Mouse (Mus musculus) midbrain, embryonic 10.5 days (tissue): ENCODE data around the gene Teddm1a. TPM values are rescaled to one million over a fixed set of nuclear protein-coding genes. Genes with fewer than 3 reads are reported as not detected.
A peak's percentile ranks its signal among the peaks of the same experiment; 100 is the strongest.

Experiments used
- DNase-seq: peaks from one replicate; pipeline ENCODE4 v3.0.0-alpha.2; 2017; ENCODE audit warnings: low spot score
- H3K27ac ChIP-seq: fragments of 300-500 bp; sonication (generic); replicated peaks from 2 replicates; pipeline ENCODE4 v1.5.1; 2016; ENCODE audit warnings: mild to moderate bottlenecking
- H3K27me3 ChIP-seq: fragments of 300-500 bp; sonication (generic); 2 replicates; pipeline ENCODE4 v1.6.1; 2016; ENCODE audit warnings: low read depth, mild to moderate bottlenecking; ENCODE audit not compliant: poor library complexity, severe bottlenecking
- H3K36me3 ChIP-seq: fragments of 300-500 bp; sonication (generic); 2 replicates; pipeline ENCODE4 v1.6.1; 2016; ENCODE audit warnings: mild to moderate bottlenecking, moderate library complexity
- H3K4me1 ChIP-seq: fragments of 300-500 bp; sonication (generic); 2 replicates; pipeline ENCODE4 v1.6.1; 2016
- H3K4me3 ChIP-seq: fragments of 300-500 bp; sonication (generic); 2 replicates; pipeline ENCODE4 v1.5.1; 2016; ENCODE audit warnings: mild to moderate bottlenecking, moderate library complexity
- H3K9me3 ChIP-seq: fragments of 300-500 bp; sonication (generic); replicated peaks from 2 replicates; pipeline ENCODE4 v1.6.1; 2016; ENCODE audit warnings: mild to moderate bottlenecking
- WGBS: fragments of 180-500 bp; shearing (Covaris S2); methylation state at CpG from one replicate; pipeline ENCODE4 v1.1.7; 2016; 5-methylcytosine and 5-hydroxymethylcytosine counted together
- polyA plus RNA-seq: library from polyadenylated mRNA; unstranded; fragments of >200 nt; fragmentation: Nextera tagmentation; extraction: Ambion mirVana; gene quantifications from 2 replicates; pipeline ENCODE4 v1.2.1, GENCODE M21; 2016

Gene Teddm1a
- polyA plus RNA-seq, 1 experiment from 2014 or later, result not detected

- Histone ChIP-seq H3K9me3 (no peaks in the 10 kb centered on the region), H3K4me1 (peaks cover 13% of the 10 kb centered on the region), H3K4me3 (no peak overlapping the region), H3K27me3 (no peaks in the 10 kb centered on the region), H3K36me3 (no peaks in the 10 kb centered on the region), H3K27ac (no peak overlapping the region)
- WGBS, result 38% methylated on average over 5 of the region's 5 CpGs
- DNase-seq, result peak; percentile 67
Observed at GRCm38 (mm10) chr1:153894979-153895378, 3.4 kb downstream of the Teddm1a start.

GRCm38 (mm10) chr1:153897196-153897595 is 5.7 kb downstream of the Teddm1a start:
- H3K4me1 ChIP-seq, result peaks cover 27% of the 10 kb centered on the region

GRCm38 (mm10) chr1:153898989-153899730 is 7.6 kb downstream of the Teddm1a start:
- Histone ChIP-seq H3K27me3 (no peaks in the 10 kb centered on the region), H3K27ac (peak overlapping the region; percentile 93), H3K36me3 (peaks cover 17% of the 10 kb centered on the region), H3K9me3 (no peaks in the 10 kb centered on the region), H3K4me3 (peak overlapping the region; percentile 90), H3K4me1 (peaks cover 41% of the 10 kb centered on the region)
- no peak for DNase-seq
- WGBS, result 19% methylated on average over 22 of the region's 22 CpGs

More at GRCm38 (mm10) chr1:153897196-153897595, 5.7 kb downstream of the Teddm1a start:
- no peak overlapping the region for H3K27ac ChIP-seq
- 86% methylated on average over 8 of the region's 8 CpGs for WGBS
- no peak for DNase-seq
- no peaks in the 10 kb centered on the region for H3K27me3 ChIP-seq
- no peak overlapping the region for H3K4me3 ChIP-seq
- H3K36me3 ChIP-seq, result no peaks in the 10 kb centered on the region
- no peaks in the 10 kb centered on the region for H3K9me3 ChIP-seq

GRCm38 (mm10) chr1:153899731-153900380 is 8.3 kb downstream of the Teddm1a start, which contains the start of the genes Glul and Teddm2:
Glul (plus strand) TSS chr1:153899944.
Teddm2 (minus strand) TSS chr1:153900228.
- Histone ChIP-seq H3K27me3 (no peaks in the 10 kb centered on the region), H3K27ac (peak within 1 kb of the TSS; percentile 93), H3K4me3 (peak within 1 kb of the TSS; percentile 90), H3K9me3 (no peaks in the 10 kb centered on the region), H3K36me3 (peaks cover 24% of the 10 kb centered on the region), H3K4me1 (peaks cover 41% of the 10 kb centered on the region)
- WGBS, result under 1% methylated on average over 51 of the region's 51 CpGs
- peak; percentile 99 for DNase-seq

- under 1% methylated on average over 36 of the region's 36 CpGs for WGBS
- no peaks in the 10 kb centered on the region for H3K27me3 ChIP-seq
- no peak for DNase-seq
- no peaks in the 10 kb centered on the region for H3K9me3 ChIP-seq
- H3K4me1 ChIP-seq, result peaks cover 38% of the 10 kb centered on the region
- peak overlapping the region; percentile 93 for H3K27ac ChIP-seq
- peaks cover 29% of the 10 kb centered on the region for H3K36me3 ChIP-seq
- H3K4me3 ChIP-seq, result peak overlapping the region; percentile 90
Observed at GRCm38 (mm10) chr1:153900381-153900780, 8.8 kb downstream of the Teddm1a start.

GRCm38 (mm10) chr1:153900860-153901730 is 9.6 kb downstream of the Teddm1a start:
- 3% methylated on average over 25 of the region's 25 CpGs for WGBS
- peak overlapping the region; percentile 93 for H3K27ac ChIP-seq
- peaks cover 38% of the 10 kb centered on the region for H3K4me1 ChIP-seq
- peak overlapping the region; percentile 90 for H3K4me3 ChIP-seq
- peak; percentile 44 for DNase-seq
- H3K36me3 ChIP-seq, result peaks cover 36% of the 10 kb centered on the region
- H3K27me3 ChIP-seq, result no peaks in the 10 kb centered on the region
- H3K9me3 ChIP-seq, result no peaks in the 10 kb centered on the region

- Histone ChIP-seq H3K27me3 (no peaks in the 10 kb centered on the region; the same call in 1 of the 2 replicates), H3K9me3 (no peaks in the 10 kb centered on the region), H3K36me3 (peaks cover 55% of the 10 kb centered on the region), H3K4me1 (peaks cover 41% of the 10 kb centered on the region), H3K27ac (0 out of 2 replicates have a peak overlapping the region, but pooled peaks have one; percentile 25), H3K4me3 (no peak overlapping the region; the same call in 1 of the 2 replicates)
- WGBS, result 67% methylated on average over 13 of the region's 13 CpGs
- peak; percentile 45 for DNase-seq
Observed at GRCm38 (mm10) chr1:153903006-153903405, 11.5 kb downstream of the Teddm1a start.

- no peaks in the 10 kb centered on the region; the same call in 1 of the 2 replicates for H3K27me3 ChIP-seq
- WGBS, result 97% methylated on average over 14 of the region's 14 CpGs
- H3K4me1 ChIP-seq, result peaks cover 41% of the 10 kb centered on the region
- no peaks in the 10 kb centered on the region for H3K9me3 ChIP-seq
- peaks cover 67% of the 10 kb centered on the region for H3K36me3 ChIP-seq
- DNase-seq, result no peak
- no peak overlapping the region for H3K27ac ChIP-seq
- H3K4me3 ChIP-seq, result no peak overlapping the region
Observed at GRCm38 (mm10) chr1:153904236-153904635, 12.7 kb downstream of the Teddm1a start.

GRCm38 (mm10) chr1:153905884-153906283 is 14.3 kb downstream of the Teddm1a start:
- no peak overlapping the region for H3K4me3 ChIP-seq
- peaks cover 37% of the 10 kb centered on the region for H3K4me1 ChIP-seq
- no peaks in the 10 kb centered on the region for H3K9me3 ChIP-seq
- DNase-seq, result no peak
- WGBS, result 89% methylated on average over 3 of the region's 3 CpGs
- H3K36me3 ChIP-seq, result peaks cover 83% of the 10 kb centered on the region
- H3K27ac ChIP-seq, result no peak overlapping the region
- H3K27me3 ChIP-seq, result no peaks in the 10 kb centered on the region; the same call in 1 of the 2 replicates

- Histone ChIP-seq H3K9me3 (no peaks in the 10 kb centered on the region), H3K36me3 (peaks cover 84% of the 10 kb centered on the region), H3K4me3 (no peak overlapping the region), H3K4me1 (peaks cover 17% of the 10 kb centered on the region), H3K27ac (no peak overlapping the region), H3K27me3 (no peaks in the 10 kb centered on the region; the same call in 1 of the 2 replicates)
- 56% methylated on average over 6 of the region's 6 CpGs for WGBS
- DNase-seq, result peak; percentile 35
Observed at GRCm38 (mm10) chr1:153908208-153908607, 16.7 kb downstream of the Teddm1a start.

- no peak for DNase-seq
- Histone ChIP-seq H3K36me3 (peaks cover 79% of the 10 kb centered on the region), H3K4me1 (peaks cover 14% of the 10 kb centered on the region; the same call in 1 of the 2 replicates), H3K27ac (no peak overlapping the region), H3K9me3 (no peaks in the 10 kb centered on the region), H3K27me3 (no peaks in the 10 kb centered on the region; the same call in 1 of the 2 replicates), H3K4me3 (no peak overlapping the region)
- WGBS, result 95% methylated on average over 4 of the region's 4 CpGs
Observed at GRCm38 (mm10) chr1:153908741-153909140, 17.2 kb downstream of the Teddm1a start.
